Mouse (Mus musculus) heart, postnatal 4 days (tissue): ENCODE measurements at regions not wholly inside any gene's neighbourhood (a gene's known extent, or its start where the extent isn't known, plus 50 kb on each side); places are given as distances from the start of the nearest gene placed in this dataset.

Experiments
- DNase-seq: peaks from one replicate; pipeline ENCODE4 v3.0.0; 2021

- no peak for DNase-seq
These were observed 58.6 kb upstream of the Gdf10 start for GRCm38 (mm10) chr14:33864796-33865195.

- no peak for DNase-seq
These were observed 57.6 kb upstream of the Gdf10 start for GRCm38 (mm10) chr14:33865746-33866145.

GRCm38 (mm10) chr14:33867674-33868073 lies 55.7 kb upstream of the Gdf10 start:
- no peak for DNase-seq
